Mouse (Mus musculus): ENCODE measurements around the gene Hfe. TPM values are rescaled to one million over a fixed set of nuclear protein-coding genes. Genes with fewer than 3 reads are reported as not detected.

Hfe gene
- total and polyA plus RNA-seq, 2 experiments from 2014 or later: 3.2 to 8.6 TPM

DNA sequence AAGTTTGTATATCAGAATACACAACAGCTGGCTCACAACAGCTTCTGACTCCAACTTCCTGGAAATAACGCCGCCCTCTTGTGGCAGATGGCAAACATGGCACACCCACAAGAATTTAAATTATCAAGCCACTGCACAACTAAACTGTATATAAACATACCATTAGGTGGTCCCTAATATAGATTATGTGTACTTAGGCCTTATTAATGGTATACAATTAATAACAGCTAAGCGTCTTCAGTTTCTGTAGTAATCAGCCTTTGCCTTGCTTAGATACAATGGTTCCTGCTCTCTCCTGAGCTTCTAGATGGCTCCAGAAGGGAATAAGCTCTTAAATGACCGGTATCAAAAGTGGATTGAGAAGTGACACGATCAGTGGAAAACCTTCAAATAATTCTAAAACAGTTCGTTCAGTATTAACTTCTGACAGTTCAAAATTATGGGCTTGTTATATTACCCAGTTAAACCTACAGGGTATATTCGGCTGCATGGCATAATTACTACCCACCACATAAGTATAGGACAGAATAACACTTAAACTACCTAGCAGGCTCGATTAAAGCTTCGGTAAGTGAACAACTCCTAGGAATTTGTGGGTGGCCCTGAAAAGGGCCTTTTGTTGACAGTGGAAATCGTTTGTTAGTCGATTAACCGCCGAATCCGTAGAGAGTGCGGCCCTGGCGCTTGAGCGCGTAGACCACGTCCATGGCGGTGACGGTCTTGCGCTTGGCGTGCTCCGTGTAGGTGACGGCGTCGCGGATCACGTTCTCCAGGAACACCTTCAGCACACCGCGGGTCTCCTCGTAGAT lies 13.0 kb downstream of the Hfe start:
- ATAC-seq (peak; percentile 88), DNase-seq (ENCODE audit: low spot score) (peak; percentile 83)
- WGBS: under 1% methylated on average over 22 of the region's 32 CpGs
- no peaks in the 10 kb centered on the region for H3K4me1 ChIP-seq (ENCODE audit: insufficient read depth, low read length)
- peak; percentile 84 for TF ChIP-seq CTCF (IDR thresholded peaks at IDR 0.05; ENCODE audit: low read depth)
- H3K9me3 ChIP-seq (ENCODE audit: low read length): no peaks in the 10 kb centered on the region
- peak overlapping the region; percentile 43 for H3K4me3 ChIP-seq (ENCODE audit: low read length)
- peak overlapping the region; percentile 55 for H3K9ac ChIP-seq (replicated peaks; ENCODE audit: low read length)
- no peaks in the 10 kb centered on the region for H3K36me3 ChIP-seq (ENCODE audit: insufficient read depth, low read length)
- H3K4me2 ChIP-seq (ENCODE audit: low read depth, low read length): peak overlapping the region; percentile 78
- peak overlapping the region; percentile 87 for H3K27ac ChIP-seq
- no peaks in the 10 kb centered on the region for H3K27me3 ChIP-seq (ENCODE audit: insufficient read depth, low read length)

DNA sequence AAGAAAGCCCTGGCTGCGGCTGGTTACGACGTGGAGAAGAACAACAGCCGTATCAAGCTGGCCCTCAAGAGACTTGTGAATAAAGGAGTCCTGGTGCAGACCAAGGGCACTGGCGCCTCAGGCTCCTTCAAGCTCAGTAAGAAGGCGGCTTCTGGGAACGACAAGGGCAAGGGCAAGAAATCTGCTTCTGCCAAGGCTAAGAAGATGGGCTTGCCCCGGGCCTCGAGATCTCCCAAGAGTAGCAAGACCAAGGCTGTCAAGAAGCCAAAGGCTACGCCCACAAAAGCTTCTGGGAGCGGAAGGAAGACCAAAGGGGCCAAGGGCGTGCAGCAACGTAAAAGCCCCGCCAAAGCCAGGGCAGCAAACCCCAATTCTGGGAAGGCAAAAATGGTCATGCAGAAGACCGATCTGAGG lies 14.6 kb downstream of the Hfe start:
- H3K4me3 ChIP-seq (ENCODE audit: low read length): no peak overlapping the region
- 67% methylated on average over 15 of the region's 15 CpGs for WGBS
- no peaks in the 10 kb centered on the region for H3K4me1 ChIP-seq (ENCODE audit: insufficient read depth, low read length)
- no peak overlapping the region for H3K4me2 ChIP-seq (ENCODE audit: low read depth, low read length)
- ATAC-seq (no peak), DNase-seq (ENCODE audit: low spot score) (no peak)
- H3K9me3 ChIP-seq (ENCODE audit: low read length): no peaks in the 10 kb centered on the region
- TF ChIP-seq CTCF (IDR thresholded peaks at IDR 0.05; ENCODE audit: low read depth): no peak
- H3K27me3 ChIP-seq (ENCODE audit: insufficient read depth, low read length): no peaks in the 10 kb centered on the region
- H3K9ac ChIP-seq (replicated peaks; ENCODE audit: low read length): no peak overlapping the region
- H3K36me3 ChIP-seq (ENCODE audit: insufficient read depth, low read length): no peaks in the 10 kb centered on the region
- H3K27ac ChIP-seq: no peak overlapping the region

- Histone ChIP-seq H3K27ac (no peak within 1 kb of the TSS), H3K4me3 (ENCODE audit: low read length) (no peak within 1 kb of the TSS), H3K4me1 (ENCODE audit: insufficient read depth, low read length) (no peaks in the 10 kb centered on the region), H3K4me2 (ENCODE audit: low read depth, low read length) (no peak within 1 kb of the TSS), H3K36me3 (ENCODE audit: insufficient read depth, low read length) (no peaks in the 10 kb centered on the region), H3K9ac (replicated peaks; ENCODE audit: low read length) (no peak within 1 kb of the TSS), H3K27me3 (ENCODE audit: insufficient read depth, low read length) (no peaks in the 10 kb centered on the region), H3K9me3 (ENCODE audit: low read length) (no peaks in the 10 kb centered on the region)
- ATAC-seq (no peak), DNase-seq (ENCODE audit: low spot score) (no peak)
- WGBS: 53% methylated on average over 13 of the region's 13 CpGs
- TF ChIP-seq CTCF (IDR thresholded peaks at IDR 0.05; ENCODE audit: low read depth): no peak
Measured at GRCm38 (mm10) chr13:23695514-23695913, 15.1 kb downstream of the Hfe start, which contains the start of gene Hist1h1t. Gene Hist1h1t (plus strand): TSS chr13:23695814.

DNA sequence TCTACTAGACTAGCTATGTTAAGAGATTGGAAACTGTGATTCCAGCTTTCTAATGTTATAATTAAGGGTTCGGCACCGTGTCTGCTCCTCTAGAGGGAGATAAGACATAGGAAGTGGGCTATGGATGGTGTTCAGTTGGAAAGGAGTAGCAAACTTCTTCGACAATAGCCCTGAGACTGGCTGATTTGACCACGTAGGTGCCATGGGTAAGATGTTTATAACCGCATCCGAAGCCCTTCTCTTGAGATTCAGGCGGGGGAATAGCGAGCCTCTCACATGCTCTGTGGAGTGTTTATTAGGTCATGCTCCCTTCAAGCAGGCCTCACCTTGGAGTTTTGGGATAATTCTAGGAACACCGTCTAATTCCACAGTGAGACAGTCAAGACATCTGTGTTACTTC lies 15.7 kb downstream of the Hfe start:
- ATAC-seq (no peak), DNase-seq (ENCODE audit: low spot score) (no peak)
- Histone ChIP-seq H3K9ac (replicated peaks; ENCODE audit: low read length) (no peak overlapping the region), H3K4me2 (ENCODE audit: low read depth, low read length) (no peak overlapping the region), H3K4me1 (ENCODE audit: insufficient read depth, low read length) (no peaks in the 10 kb centered on the region), H3K4me3 (ENCODE audit: low read length) (no peak overlapping the region), H3K27ac (no peak overlapping the region), H3K9me3 (ENCODE audit: low read length) (no peaks in the 10 kb centered on the region), H3K36me3 (ENCODE audit: insufficient read depth, low read length) (no peaks in the 10 kb centered on the region), H3K27me3 (ENCODE audit: insufficient read depth, low read length) (no peaks in the 10 kb centered on the region)
- WGBS: 96% methylated on average over 9 of the region's 9 CpGs
- TF ChIP-seq CTCF (IDR thresholded peaks at IDR 0.05; ENCODE audit: low read depth): no peak

DNA sequence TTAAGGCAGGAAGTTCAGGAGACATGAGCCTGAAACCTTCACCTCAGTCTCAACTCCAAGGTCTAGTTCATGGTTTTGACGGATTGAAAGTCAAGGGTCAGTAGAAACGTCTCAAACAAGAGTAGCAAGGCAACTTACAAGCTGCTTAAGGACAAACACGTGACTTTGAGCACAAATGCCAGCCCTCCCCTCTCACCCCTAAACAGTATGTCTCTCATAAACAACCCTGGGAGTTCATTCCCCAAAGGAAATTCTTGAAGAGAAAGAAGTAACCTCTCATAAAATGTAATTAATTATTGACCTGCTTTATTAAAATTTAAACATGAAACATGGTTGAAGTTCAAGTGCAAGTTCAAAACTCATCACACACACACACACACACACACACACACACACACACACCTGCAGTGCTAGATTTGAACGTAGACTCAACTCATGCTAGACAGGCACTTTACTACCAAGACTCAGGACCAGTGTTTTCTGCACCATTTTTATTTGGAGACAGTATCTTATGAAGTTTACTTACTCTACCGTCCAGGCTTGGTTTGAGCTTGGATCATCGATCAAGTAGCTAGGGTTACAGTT lies 16.7 kb downstream of the Hfe start:
- Histone ChIP-seq H3K4me3 (ENCODE audit: low read length) (no peak overlapping the region), H3K9me3 (ENCODE audit: low read length) (no peaks in the 10 kb centered on the region), H3K9ac (replicated peaks; ENCODE audit: low read length) (no peak overlapping the region), H3K4me1 (ENCODE audit: insufficient read depth, low read length) (no peaks in the 10 kb centered on the region), H3K27ac (no peak overlapping the region), H3K27me3 (ENCODE audit: insufficient read depth, low read length) (no peaks in the 10 kb centered on the region), H3K4me2 (ENCODE audit: low read depth, low read length) (no peak overlapping the region), H3K36me3 (ENCODE audit: insufficient read depth, low read length) (no peaks in the 10 kb centered on the region)
- TF ChIP-seq CTCF (IDR thresholded peaks at IDR 0.05; ENCODE audit: low read depth): no peak
- ATAC-seq (no peak), DNase-seq (ENCODE audit: low spot score) (no peak)
- WGBS: 82% methylated on average over 6 of the region's 6 CpGs

DNA sequence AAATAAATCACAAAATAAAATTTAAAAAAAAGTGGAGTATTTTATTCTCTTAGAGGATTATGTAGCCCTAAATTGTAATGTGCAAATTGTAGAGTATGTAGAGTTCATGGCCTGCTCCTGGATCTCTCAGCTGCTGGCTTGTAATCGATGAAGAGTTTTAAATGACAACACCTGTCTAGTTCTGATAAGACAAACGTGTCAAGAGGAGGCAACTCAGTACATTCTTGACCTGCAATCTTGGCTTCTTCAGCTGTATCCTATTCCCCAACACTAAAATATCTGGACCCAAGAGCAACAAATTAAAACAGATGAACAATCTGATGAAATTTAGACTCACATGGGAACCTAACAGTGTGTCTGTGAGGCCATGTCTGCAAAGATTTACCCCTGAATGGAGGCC lies 21.2 kb downstream of the Hfe start:
- no peak for TF ChIP-seq CTCF (IDR thresholded peaks at IDR 0.05; ENCODE audit: low read depth)
- H3K4me2 ChIP-seq (ENCODE audit: low read depth, low read length): no peak overlapping the region
- WGBS: 74% methylated on average over 2 of the region's 2 CpGs
- DNase-seq (ENCODE audit: low spot score): no peak
- no peaks in the 10 kb centered on the region for H3K27me3 ChIP-seq (ENCODE audit: insufficient read depth, low read length)
- no peaks in the 10 kb centered on the region for H3K9me3 ChIP-seq (ENCODE audit: low read length)
- H3K36me3 ChIP-seq (ENCODE audit: insufficient read depth, low read length): no peaks in the 10 kb centered on the region
- H3K27ac ChIP-seq: no peak overlapping the region
- no peak for ATAC-seq
- H3K4me3 ChIP-seq (ENCODE audit: low read length): no peak overlapping the region
- no peaks in the 10 kb centered on the region; the same call in 1 of the 2 replicates for H3K4me1 ChIP-seq (ENCODE audit: insufficient read depth, low read length)
- no peak overlapping the region for H3K9ac ChIP-seq (replicated peaks; ENCODE audit: low read length)

DNA sequence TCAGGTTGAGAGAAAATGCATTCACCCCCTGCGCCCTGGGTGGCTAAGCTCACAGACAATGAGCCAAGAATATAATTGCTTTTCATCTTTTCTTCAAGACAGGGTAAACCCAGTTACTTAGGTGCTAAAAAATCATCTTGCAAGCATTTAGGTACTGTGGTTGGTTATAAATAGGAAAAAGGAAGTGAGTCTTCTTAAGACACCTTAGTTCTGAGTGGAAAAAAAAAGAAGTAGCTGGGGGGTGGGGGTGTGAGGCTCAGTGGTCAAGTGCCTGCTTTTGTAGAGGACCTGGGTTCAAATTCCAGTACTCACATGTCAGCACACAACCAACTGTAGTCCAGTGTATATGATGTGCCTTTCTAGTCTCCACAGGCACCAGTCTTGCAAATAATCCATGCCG lies 21.7 kb downstream of the Hfe start:
- Histone ChIP-seq H3K4me2 (ENCODE audit: low read depth, low read length) (no peak overlapping the region), H3K27me3 (ENCODE audit: insufficient read depth, low read length) (no peaks in the 10 kb centered on the region), H3K9ac (replicated peaks; ENCODE audit: low read length) (no peak overlapping the region), H3K4me1 (ENCODE audit: insufficient read depth, low read length) (no peaks in the 10 kb centered on the region; the same call in 1 of the 2 replicates), H3K9me3 (ENCODE audit: low read length) (no peaks in the 10 kb centered on the region), H3K4me3 (ENCODE audit: low read length) (no peak overlapping the region), H3K27ac (no peak overlapping the region), H3K36me3 (ENCODE audit: insufficient read depth, low read length) (no peaks in the 10 kb centered on the region)
- ATAC-seq (no peak), DNase-seq (ENCODE audit: low spot score) (no peak)
- WGBS: 95% methylated on average over 2 of the region's 2 CpGs
- TF ChIP-seq CTCF (IDR thresholded peaks at IDR 0.05; ENCODE audit: low read depth): no peak
